Mouse (Mus musculus): ENCODE results near the gene Hint3.

DNA sequence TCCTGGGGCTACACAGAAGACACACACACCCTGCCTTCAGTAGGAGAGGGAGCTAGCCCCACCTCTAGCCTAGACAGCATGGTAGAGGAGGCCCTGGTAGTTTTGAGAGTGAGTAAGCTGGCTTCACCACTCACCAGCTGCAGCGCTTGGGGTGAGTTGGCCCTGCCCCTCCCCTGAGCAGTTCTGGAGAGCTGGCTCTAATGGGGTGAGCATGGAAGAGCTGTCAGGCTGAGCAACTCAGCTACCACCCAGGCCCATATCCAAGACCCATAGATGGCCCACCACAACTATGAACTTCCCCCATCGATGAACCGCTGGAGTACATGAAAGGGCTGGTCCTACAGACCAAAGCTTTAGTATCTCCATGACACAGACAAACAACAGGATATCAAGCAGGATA lies 64.8 kb downstream of the Hint3 start:
- TF ChIP-seq CTCF (IDR thresholded peaks at IDR 0.05; ENCODE audit: insufficient read depth, low read length): no peak
- TF ChIP-seq POLR2A (IDR thresholded peaks at IDR 0.05; ENCODE audit: borderline replicate concordance, extremely low read depth, low read depth, low read length): no peak

Measured in lung, adult 2 months (tissue).